Mouse (Mus musculus) small intestine, adult 2 months (tissue): ENCODE data around the gene Ern1.

Experiments used
- CTCF ChIP-seq: fragments of 200-500 bp; IDR thresholded peaks from 2 replicates; pipeline ENCODE4 v1.5.1; 2012; ENCODE audit warnings: low read depth, mild to moderate bottlenecking, control low read depth, inconsistent platforms, low read length, moderate library complexity, mixed read lengths; ENCODE audit not compliant: insufficient replicate concordance, insufficient read length; ENCODE audit errors: extremely low read depth
- POLR2A ChIP-seq: fragments of 200-500 bp; IDR thresholded peaks from 2 replicates; pipeline ENCODE4 v1.6.1; 2012; ENCODE audit warnings: low read depth, mild to moderate bottlenecking, control low read depth, inconsistent platforms, low read length, moderate library complexity

GRCm38 (mm10) chr11:106438524-106439177 is 49.0 kb downstream of the Ern1 start:
- no peak for TF ChIP-seq CTCF
- TF ChIP-seq POLR2A = no peak
